Comparison of ENCODE assay signal across 8 mouse cellular contexts in genomic region chr2:178664977-178665376, GRCm38 (mm10).
A peak's percentile ranks its signal among the peaks of the same experiment; 100 is the strongest.
DNase-seq lines count a peak whose midpoint lies in the region; ATAC-seq and TF ChIP-seq lines count a peak whose summit lies in the region.

No protein-coding gene starts in this region.

- no peak overlapping the region for H3K4me3 ChIP-seq in midbrain, embryonic 10.5 days
- no peak overlapping the region for H3K4me3 ChIP-seq in midbrain, embryonic 15.5 days
- H3K4me3 ChIP-seq in forebrain, embryonic 12.5 days (replicated peaks): no peak overlapping the region
- no peak overlapping the region for H3K4me3 ChIP-seq in kidney, adult 2 months (ENCODE audit: insufficient read depth, low read depth, low read length)
- H3K4me3 ChIP-seq in liver, embryonic 12.5 days: no peak overlapping the region
- H3K4me3 ChIP-seq in olfactory bulb, adult 2 months (ENCODE audit: insufficient read depth, low read depth, low read length): no peak overlapping the region

- H3K9ac ChIP-seq in midbrain, embryonic 15.5 days: no peak overlapping the region
- H3K9ac ChIP-seq in forebrain, embryonic 12.5 days: no peak overlapping the region
- no peak overlapping the region for H3K9ac ChIP-seq in liver, embryonic 12.5 days

- H3K27me3 ChIP-seq in midbrain, embryonic 10.5 days (ENCODE audit: low read depth, poor library complexity, severe bottlenecking): no peaks in the 10 kb centered on the region; the same call in 1 of the 2 replicates
- H3K27me3 ChIP-seq in midbrain, embryonic 15.5 days (replicated peaks): no peaks in the 10 kb centered on the region
- peaks cover 16% of the 10 kb centered on the region; the same call in 1 of the 2 replicates for H3K27me3 ChIP-seq in forebrain, embryonic 12.5 days
- H3K27me3 ChIP-seq in kidney, adult 2 months (replicated peaks; ENCODE audit: control insufficient read depth, insufficient read depth, low read length): no peaks in the 10 kb centered on the region
- no peaks in the 10 kb centered on the region; the same call in 1 of the 2 replicates for H3K27me3 ChIP-seq in liver, embryonic 12.5 days (replicated peaks)

- no peak for ATAC-seq in midbrain, embryonic 15.5 days (replicated peaks)
- peak; percentile 36; the same call in 1 of the 2 replicates for ATAC-seq in forebrain, embryonic 12.5 days (ENCODE audit: low FRiP score)
- peak; percentile 40 for ATAC-seq in liver, embryonic 12.5 days

- no peaks in the 10 kb centered on the region for H3K4me1 ChIP-seq in midbrain, embryonic 10.5 days
- peaks cover 4% of the 10 kb centered on the region; the same call in 1 of the 2 replicates for H3K4me1 ChIP-seq in midbrain, embryonic 15.5 days
- no peaks in the 10 kb centered on the region for H3K4me1 ChIP-seq in forebrain, embryonic 12.5 days
- no peaks in the 10 kb centered on the region; the same call in 1 of the 2 replicates for H3K4me1 ChIP-seq in kidney, adult 2 months (ENCODE audit: control insufficient read depth, insufficient read depth, low read length)
- H3K4me1 ChIP-seq in liver, embryonic 12.5 days: no peaks in the 10 kb centered on the region
- no peaks in the 10 kb centered on the region; the same call in 1 of the 2 replicates for H3K4me1 ChIP-seq in olfactory bulb, adult 2 months (ENCODE audit: control insufficient read depth, insufficient read depth, low read length)

- H3K9me3 ChIP-seq in midbrain, embryonic 10.5 days (replicated peaks): no peaks in the 10 kb centered on the region
- H3K9me3 ChIP-seq in midbrain, embryonic 15.5 days: no peaks in the 10 kb centered on the region
- H3K9me3 ChIP-seq in forebrain, embryonic 12.5 days: no peaks in the 10 kb centered on the region
- no peaks in the 10 kb centered on the region for H3K9me3 ChIP-seq in liver, embryonic 12.5 days (replicated peaks)

- no peak overlapping the region for H3K27ac ChIP-seq in midbrain, embryonic 10.5 days (replicated peaks)
- no peak overlapping the region for H3K27ac ChIP-seq in midbrain, embryonic 15.5 days
- no peak overlapping the region for H3K27ac ChIP-seq in forebrain, embryonic 12.5 days
- no peak overlapping the region for H3K27ac ChIP-seq in kidney, adult 2 months (ENCODE audit: insufficient read depth, low read depth, low read length)
- H3K27ac ChIP-seq in liver, embryonic 12.5 days: no peak overlapping the region
- no peak overlapping the region for H3K27ac ChIP-seq in olfactory bulb, adult 2 months (ENCODE audit: insufficient read depth, low read depth, low read length)

- DNase-seq in midbrain, embryonic 10.5 days (ENCODE audit: low spot score): peak; percentile 69
- peak; percentile 95 for DNase-seq in c-Kit-positive CD71-negative TER-119-negative erythroid progenitor cells, embryonic 14.5 days (ENCODE audit: low read depth)
- DNase-seq in kidney, adult 2 months: peak; percentile 65
- DNase-seq in thymus, postnatal 14 days: peak; percentile 76

- WGBS in midbrain, embryonic 10.5 days: 9% methylated on average over 4 of the region's 4 CpGs
- WGBS in midbrain, embryonic 15.5 days: 14% methylated on average over 4 of the region's 4 CpGs
- 11% methylated on average over 4 of the region's 4 CpGs for WGBS in forebrain, embryonic 12.5 days
- WGBS in kidney, adult 2 months: 13% methylated on average over 4 of the region's 4 CpGs
- WGBS in liver, embryonic 12.5 days (ENCODE audit: insufficient replicate concordance): 6% methylated on average over 4 of the region's 4 CpGs
- WGBS in olfactory bulb, adult 2 months: 32% methylated on average over 4 of the region's 4 CpGs

- H3K36me3 ChIP-seq in midbrain, embryonic 10.5 days: no peaks in the 10 kb centered on the region
- no peaks in the 10 kb centered on the region for H3K36me3 ChIP-seq in midbrain, embryonic 15.5 days (replicated peaks)
- no peaks in the 10 kb centered on the region for H3K36me3 ChIP-seq in forebrain, embryonic 12.5 days (replicated peaks)
- no peaks in the 10 kb centered on the region for H3K36me3 ChIP-seq in kidney, adult 2 months (ENCODE audit: control insufficient read depth, insufficient read depth, low read length)
- no peaks in the 10 kb centered on the region for H3K36me3 ChIP-seq in liver, embryonic 12.5 days

- no peak overlapping the region for H3K4me2 ChIP-seq in midbrain, embryonic 15.5 days
- no peak overlapping the region for H3K4me2 ChIP-seq in forebrain, embryonic 12.5 days
- no peak overlapping the region for H3K4me2 ChIP-seq in liver, embryonic 12.5 days

- TF ChIP-seq CTCF in kidney, adult 2 months (conservative IDR thresholded peaks at IDR 0.05; ENCODE audit: insufficient read depth, insufficient read length, low read depth, low read length): peak; percentile 82
- TF ChIP-seq CTCF in olfactory bulb, adult 2 months (IDR thresholded peaks at IDR 0.05; ENCODE audit: insufficient read depth, low read depth, low read length): peak; percentile 61; the same call in 1 of the 2 replicates

- no peak for TF ChIP-seq POLR2A in kidney, adult 2 months (IDR thresholded peaks at IDR 0.05; ENCODE audit: low read depth, low read length)
- no peak for TF ChIP-seq POLR2A in olfactory bulb, adult 2 months (IDR thresholded peaks at IDR 0.05; ENCODE audit: insufficient read depth, low read depth, low read length)
